Mouse (Mus musculus) cerebellum, adult 2 months (tissue): ENCODE measurements around the gene Ddhd1. TPM values are rescaled to one million over a fixed set of nuclear protein-coding genes. Genes with fewer than 3 reads are reported as not detected.
A peak's percentile ranks its signal among the peaks of the same experiment; 100 is the strongest.

ENCODE experiments used
- DNase-seq, 2 experiments: peaks; one replicate each; pipeline ENCODE4 v3.0.0; 2021
- H3K27ac ChIP-seq: fragments of 200-500 bp; 2 replicates; pipeline ENCODE4 v1.5.1; 2012; ENCODE audit warnings: low read length, control low read depth, inconsistent platforms; ENCODE audit not compliant: insufficient read depth
- H3K27me3 ChIP-seq: fragments of 200-500 bp; 2 replicates; pipeline ENCODE4 v1.6.1; 2012; ENCODE audit warnings: inconsistent platforms, mild to moderate bottlenecking, low read length, moderate library complexity; ENCODE audit not compliant: control insufficient read depth, insufficient read depth
- H3K4me1 ChIP-seq: fragments of 200-500 bp; 2 replicates; pipeline ENCODE4 v1.6.1; 2011; ENCODE audit warnings: low read length; ENCODE audit not compliant: control insufficient read depth, insufficient read depth
- H3K4me3 ChIP-seq: fragments of 200-500 bp; replicated peaks from 2 replicates; pipeline ENCODE3; 2011; ENCODE audit warnings: mild to moderate bottlenecking, low read depth, low read length, control low read depth; ENCODE audit not compliant: insufficient read depth
- CTCF ChIP-seq: fragments of 200-500 bp; IDR thresholded peaks from 2 replicates; pipeline ENCODE4 v1.5.1; 2011; ENCODE audit warnings: low read depth, mild to moderate bottlenecking, control low read depth, low read length, moderate library complexity, borderline replicate concordance; ENCODE audit not compliant: insufficient read depth
- POLR2A ChIP-seq: fragments of 200-500 bp; IDR thresholded peaks from 2 replicates; pipeline ENCODE4 v1.6.1; 2011; ENCODE audit warnings: low read length, control low read depth, borderline replicate concordance; ENCODE audit not compliant: insufficient read depth
- whole genome bisulfite sequencing: fragments of 180-500 bp; shearing (Covaris S2); methylation state at CpG from one replicate; pipeline ENCODE4 v1.1.7; 2018; 5-methylcytosine and 5-hydroxymethylcytosine counted together
- polyA plus RNA-seq: library from polyadenylated mRNA; depleted of rRNA; stranded (reverse); fragments of >200 nt; gene quantifications from 2 replicates; pipeline ENCODE4 v1.2.3, GENCODE M21; 2012

Gene Ddhd1
- polyA plus RNA-seq, 1 experiment: 66.3 TPM

- H3K27ac ChIP-seq: no peak overlapping the region
- DNase-seq: peak; percentile 18 to 55
- H3K27me3 ChIP-seq: no peaks in the 10 kb centered on the region
- 55% methylated on average over 6 of the region's 6 CpGs for WGBS
- peaks cover 6% of the 10 kb centered on the region for H3K4me1 ChIP-seq
- H3K4me3 ChIP-seq: no peak overlapping the region
- TF ChIP-seq POLR2A: no peak
- no peak for TF ChIP-seq CTCF
Observed at GRCm38 (mm10) chr14:45561681-45562080, 96.3 kb downstream of the Ddhd1 start.

GRCm38 (mm10) chr14:45559018-45559417 is 98.9 kb downstream of the Ddhd1 start:
- WGBS: 90% methylated on average over 1 of the region's 1 CpGs
- Histone ChIP-seq H3K27me3 (no peaks in the 10 kb centered on the region), H3K27ac (no peak overlapping the region), H3K4me3 (no peak overlapping the region), H3K4me1 (peaks cover 2% of the 10 kb centered on the region; the same call in 1 of the 2 replicates)
- no peak for DNase-seq
- TF ChIP-seq POLR2A: no peak
- no peak for TF ChIP-seq CTCF

GRCm38 (mm10) chr14:45554336-45554735 is 103.6 kb downstream of the Ddhd1 start:
- Histone ChIP-seq H3K27me3 (no peaks in the 10 kb centered on the region), H3K4me1 (peaks cover 6% of the 10 kb centered on the region), H3K27ac (no peak overlapping the region), H3K4me3 (no peak overlapping the region)
- no peak for DNase-seq
- 70% methylated on average over 6 of the region's 6 CpGs for WGBS
- TF ChIP-seq CTCF: no peak
- no peak for TF ChIP-seq POLR2A

GRCm38 (mm10) chr14:45553854-45554253 is 104.1 kb downstream of the Ddhd1 start:
- WGBS: 20% methylated on average over 2 of the region's 2 CpGs
- TF ChIP-seq POLR2A: no peak
- no peak for TF ChIP-seq CTCF
- H3K4me1 ChIP-seq: peaks cover 6% of the 10 kb centered on the region
- H3K27me3 ChIP-seq: no peaks in the 10 kb centered on the region
- no peak overlapping the region for H3K4me3 ChIP-seq
- DNase-seq: peak; percentile 19 to 33
- H3K27ac ChIP-seq: no peak overlapping the region

- no peak for TF ChIP-seq CTCF
- no peak for TF ChIP-seq POLR2A
- DNase-seq: no peak
- WGBS: 89% methylated on average over 4 of the region's 4 CpGs
- H3K27me3 ChIP-seq: no peaks in the 10 kb centered on the region
- H3K4me3 ChIP-seq: no peak overlapping the region
- peaks cover 6% of the 10 kb centered on the region for H3K4me1 ChIP-seq
- H3K27ac ChIP-seq: no peak overlapping the region
Observed at GRCm38 (mm10) chr14:45552431-45552830, 105.5 kb downstream of the Ddhd1 start.

GRCm38 (mm10) chr14:45551121-45551768 is 106.7 kb downstream of the Ddhd1 start:
- Histone ChIP-seq H3K27ac (no peak overlapping the region), H3K4me1 (peaks cover 6% of the 10 kb centered on the region), H3K4me3 (no peak overlapping the region), H3K27me3 (no peaks in the 10 kb centered on the region)
- DNase-seq: peak in 1 of 2 experiments; percentile 23
- 63% methylated on average over 17 of the region's 17 CpGs for WGBS
- TF ChIP-seq CTCF (peak; percentile 52; the same call in 1 of the 2 replicates), POLR2A (no peak)

GRCm38 (mm10) chr14:45550010-45550647 is 107.8 kb downstream of the Ddhd1 start:
- DNase-seq: peak; percentile 22 to 72
- WGBS: 33% methylated on average over 13 of the region's 13 CpGs
- Histone ChIP-seq H3K27me3 (no peaks in the 10 kb centered on the region), H3K4me3 (no peak overlapping the region), H3K27ac (no peak overlapping the region), H3K4me1 (peaks cover 6% of the 10 kb centered on the region)
- TF ChIP-seq POLR2A: no peak

GRCm38 (mm10) chr14:45548118-45548517 is 109.8 kb downstream of the Ddhd1 start:
- Histone ChIP-seq H3K4me3 (no peak overlapping the region), H3K27ac (no peak overlapping the region), H3K27me3 (no peaks in the 10 kb centered on the region), H3K4me1 (peaks cover 4% of the 10 kb centered on the region)
- WGBS: 80% methylated on average over 3 of the region's 3 CpGs
- no peak for DNase-seq
- TF ChIP-seq POLR2A (no peak), CTCF (peak; percentile 16; the same call in 1 of the 2 replicates)
